Mouse (Mus musculus) limb, embryonic 15.5 days (tissue): ENCODE results near the gene Ubxn4. TPM values are rescaled to one million over a fixed set of nuclear protein-coding genes. Genes with fewer than 3 reads are reported as not detected.
"Not testable (repeated sequence)": the region's sequence is repeated elsewhere in the genome, so short reads cannot be mapped to it uniquely, and the experiment has no call there.

Experiments used
- ATAC-seq: fragments of 200-750 bp; cut with Nextera tagmentation; 2 replicates; pipeline ENCODE4 v1.8.0; 2017; ENCODE audit warnings: low read depth, moderate TSS enrichment; ENCODE audit not compliant: insufficient number of reproducible peaks, low FRiP score, low TSS enrichment
- H3K27ac ChIP-seq: fragments of 300-500 bp; sonication (generic); 2 replicates; pipeline ENCODE4 v1.5.1; 2015; ENCODE audit warnings: moderate library complexity, mild to moderate bottlenecking, inconsistent platforms
- H3K27me3 ChIP-seq: fragments of 300-500 bp; sonication (generic); 2 replicates; pipeline ENCODE4 v1.6.1; 2015; ENCODE audit warnings: inconsistent platforms
- H3K36me3 ChIP-seq: fragments of 300-500 bp; sonication (generic); 2 replicates; pipeline ENCODE4 v1.6.1; 2015; ENCODE audit warnings: inconsistent platforms
- H3K4me1 ChIP-seq: fragments of 300-500 bp; sonication (generic); 2 replicates; pipeline ENCODE4 v1.6.1; 2015; ENCODE audit warnings: inconsistent platforms
- H3K4me2 ChIP-seq: fragments of 300-500 bp; sonication (generic); 2 replicates; pipeline ENCODE4 v1.6.1; 2015; ENCODE audit warnings: mild to moderate bottlenecking, inconsistent platforms
- H3K4me3 ChIP-seq: fragments of 300-500 bp; sonication (generic); 2 replicates; pipeline ENCODE4 v1.5.1; 2015; ENCODE audit warnings: mild to moderate bottlenecking, inconsistent platforms
- H3K9ac ChIP-seq: fragments of 300-500 bp; sonication (generic); 2 replicates; pipeline ENCODE4 v1.6.1; 2015; ENCODE audit warnings: inconsistent platforms
- H3K9me3 ChIP-seq: fragments of 300-500 bp; sonication (generic); 2 replicates; pipeline ENCODE4 v1.6.1; 2016; ENCODE audit warnings: inconsistent platforms
- WGBS: fragments of 180-500 bp; shearing (Covaris S2); methylation state at CpG from one replicate; pipeline ENCODE4 v1.1.7; 2015; 5-methylcytosine and 5-hydroxymethylcytosine counted together
- polyA plus RNA-seq: library from polyadenylated mRNA; unstranded; fragments of >200 nt; fragmentation: Nextera tagmentation; extraction: Ambion mirVana; gene quantifications from 2 replicates; pipeline ENCODE4 v1.2.1, GENCODE M21; 2015

Gene Ubxn4
- polyA plus RNA-seq: 79.4 and 83.2 TPM in 2 replicates

GRCm38 (mm10) chr1:128243627-128243995 is at the start of gene Ubxn4:
Gene Ubxn4 (plus strand): TSS chr1:128243964.
- ATAC-seq: peak; percentile 3; the same call in 1 of the 2 replicates
- Histone ChIP-seq H3K9ac (peak within 1 kb of the TSS; percentile 82), H3K4me1 (0 out of 2 replicates have a peak, but pooled peaks cover 3% of the 10 kb centered on the region), H3K27me3 (no peaks in the 10 kb centered on the region), H3K4me3 (peak within 1 kb of the TSS; percentile 79), H3K4me2 (peak within 1 kb of the TSS; percentile 73), H3K36me3 (no peaks in the 10 kb centered on the region; the same call in 1 of the 2 replicates), H3K9me3 (no peaks in the 10 kb centered on the region), H3K27ac (peak within 1 kb of the TSS; percentile 87)
- 7% methylated on average over 10 of the region's 10 CpGs for WGBS

DNA sequence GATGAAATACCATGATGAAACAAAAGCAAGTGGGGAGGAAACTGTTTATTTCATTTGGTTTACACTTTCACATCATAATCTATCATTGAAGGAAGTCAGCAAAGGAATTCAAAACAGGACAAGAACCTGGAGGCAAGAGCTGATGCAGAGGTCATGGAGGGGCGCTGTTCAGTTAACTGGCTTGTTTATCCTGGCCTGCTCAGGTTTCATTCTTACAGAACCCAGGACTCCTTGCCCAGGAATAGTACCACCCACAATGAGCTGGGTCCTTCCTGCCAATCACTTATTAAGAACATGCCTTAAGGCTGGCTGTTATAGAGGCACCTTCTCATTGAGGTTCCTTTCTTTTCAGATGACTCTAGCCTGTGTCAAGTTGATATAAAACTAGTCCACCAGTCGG is 49.8 kb upstream of the Ubxn4 start:
- Histone ChIP-seq H3K4me1 (no peaks in the 10 kb centered on the region), H3K4me2 (no peak overlapping the region), H3K36me3 (peaks cover 33% of the 10 kb centered on the region), H3K9me3 (no peaks in the 10 kb centered on the region), H3K4me3 (no peak overlapping the region), H3K27ac (no peak overlapping the region), H3K27me3 (no peaks in the 10 kb centered on the region), H3K9ac (no peak overlapping the region)
- ATAC-seq: no peak
- 46% methylated on average over 2 of the region's 2 CpGs for WGBS

GRCm38 (mm10) chr1:128197353-128197752 is 46.4 kb upstream of the Ubxn4 start:
- peaks cover 39% of the 10 kb centered on the region for H3K36me3 ChIP-seq
- no peaks in the 10 kb centered on the region for H3K9me3 ChIP-seq
- H3K4me2 ChIP-seq: no peak overlapping the region
- no peak for ATAC-seq
- no peaks in the 10 kb centered on the region for H3K4me1 ChIP-seq
- H3K27me3 ChIP-seq: no peaks in the 10 kb centered on the region
- H3K9ac ChIP-seq: no peak overlapping the region
- 90% methylated on average over 1 of the region's 1 CpGs for WGBS
- no peak overlapping the region for H3K27ac ChIP-seq
- no peak overlapping the region for H3K4me3 ChIP-seq

GRCm38 (mm10) chr1:128213261-128213660 is 30.5 kb upstream of the Ubxn4 start:
- Histone ChIP-seq H3K9me3 (no peaks in the 10 kb centered on the region), H3K27me3 (no peaks in the 10 kb centered on the region), H3K9ac (no peak overlapping the region), H3K4me3 (no peak overlapping the region), H3K4me1 (no peaks in the 10 kb centered on the region), H3K27ac (no peak overlapping the region), H3K4me2 (no peak overlapping the region), H3K36me3 (peaks cover 40% of the 10 kb centered on the region)
- ATAC-seq: no peak
- 56% methylated on average over 5 of the region's 5 CpGs for WGBS

GRCm38 (mm10) chr1:128221886-128222285 is 21.9 kb upstream of the Ubxn4 start:
- peaks cover 39% of the 10 kb centered on the region for H3K36me3 ChIP-seq
- ATAC-seq: no peak

GRCm38 (mm10) chr1:128223304-128223703 is 20.5 kb upstream of the Ubxn4 start:
- WGBS: 71% methylated on average over 1 of the region's 1 CpGs
- no peak overlapping the region for H3K4me3 ChIP-seq
- H3K4me1 ChIP-seq: no peaks in the 10 kb centered on the region
- H3K4me2 ChIP-seq: no peak overlapping the region
- no peak for ATAC-seq
- H3K36me3 ChIP-seq: peaks cover 36% of the 10 kb centered on the region
- no peak overlapping the region for H3K9ac ChIP-seq
- H3K27me3 ChIP-seq: no peaks in the 10 kb centered on the region
- H3K9me3 ChIP-seq: no peaks in the 10 kb centered on the region
- H3K27ac ChIP-seq: no peak overlapping the region

More at GRCm38 (mm10) chr1:128221886-128222285, 21.9 kb upstream of the Ubxn4 start:
- H3K4me2 ChIP-seq: no peak overlapping the region
- WGBS: 94% methylated on average over 2 of the region's 2 CpGs
- H3K9ac ChIP-seq: no peak overlapping the region
- H3K27ac ChIP-seq: no peak overlapping the region
- no peaks in the 10 kb centered on the region for H3K27me3 ChIP-seq
- H3K9me3 ChIP-seq: no peaks in the 10 kb centered on the region
- no peak overlapping the region for H3K4me3 ChIP-seq
- no peaks in the 10 kb centered on the region for H3K4me1 ChIP-seq

DNA sequence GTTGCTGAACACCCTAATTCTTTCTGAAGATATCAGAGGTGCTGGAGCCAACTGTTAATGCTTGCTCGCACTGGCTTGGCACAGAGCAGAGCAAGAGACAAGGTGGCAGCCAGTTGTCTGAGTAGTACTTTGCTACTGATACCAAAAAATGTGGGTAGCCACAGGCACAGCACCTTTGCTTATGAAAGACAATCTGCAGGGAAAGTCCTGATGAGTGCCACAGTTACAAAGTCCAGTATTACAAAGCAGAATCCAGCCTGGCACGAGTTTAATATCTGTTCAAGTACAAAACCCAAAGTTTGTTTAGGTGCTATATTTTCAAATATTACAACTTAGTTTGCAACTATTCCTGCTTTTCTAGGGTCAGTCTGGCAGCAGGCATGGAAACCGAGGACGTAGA is 8.6 kb upstream of the Ubxn4 start:
- H3K36me3 ChIP-seq: peaks cover 47% of the 10 kb centered on the region
- 94% methylated on average over 4 of the region's 4 CpGs for WGBS
- no peaks in the 10 kb centered on the region for H3K9me3 ChIP-seq

DNA sequence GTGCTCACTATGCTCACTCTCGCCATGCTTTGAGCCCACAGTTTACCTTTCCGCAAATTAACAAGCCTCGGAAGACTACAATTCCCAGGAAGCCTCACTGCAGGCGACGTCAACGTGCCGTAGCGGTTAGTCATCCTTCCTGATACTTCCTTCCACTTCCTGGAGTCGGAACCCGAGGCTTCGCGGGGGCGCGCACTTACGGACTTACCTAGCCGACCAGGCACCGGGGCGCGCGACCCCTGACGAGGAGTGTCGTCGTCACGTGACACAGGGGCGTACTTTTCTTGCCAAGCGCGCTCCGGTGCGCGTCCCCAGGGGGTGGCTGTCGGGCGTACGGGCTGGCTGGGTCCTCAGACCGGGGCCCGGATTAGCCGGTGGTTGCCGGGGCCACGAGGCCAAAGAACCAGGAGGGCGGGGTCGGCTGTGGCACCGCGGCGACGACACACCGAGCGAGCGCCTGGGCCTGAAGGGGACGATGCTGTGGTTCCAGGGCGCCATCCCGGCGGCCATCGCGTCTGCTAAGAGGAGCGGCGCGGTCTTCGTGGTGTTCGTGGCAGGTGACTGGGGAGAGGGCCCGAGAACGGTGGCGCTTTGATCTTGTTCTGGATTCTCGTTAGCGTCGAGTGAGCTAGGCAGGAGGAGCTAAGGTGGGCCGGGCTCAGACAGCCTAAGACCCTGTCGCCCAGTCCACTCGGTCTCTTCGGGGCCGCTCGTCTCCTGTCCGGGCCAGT is 397 bp downstream of the Ubxn4 start:
- Histone ChIP-seq H3K36me3 (no peaks in the 10 kb centered on the region; the same call in 1 of the 2 replicates), H3K27me3 (no peaks in the 10 kb centered on the region), H3K9me3 (no peaks in the 10 kb centered on the region), H3K4me1 (0 out of 2 replicates have a peak, but pooled peaks cover 3% of the 10 kb centered on the region), H3K4me2 (peak overlapping the region; percentile 73), H3K9ac (peak overlapping the region; percentile 82), H3K4me3 (peak overlapping the region; percentile 79), H3K27ac (peak overlapping the region; percentile 87)
- WGBS: under 1% methylated on average over 71 of the region's 71 CpGs
- peak; percentile 89 for ATAC-seq

More for the DNA sequence above, 8.6 kb upstream of the Ubxn4 start:
- no peak for ATAC-seq
- no peak overlapping the region for H3K9ac ChIP-seq
- no peak overlapping the region for H3K4me2 ChIP-seq
- H3K27me3 ChIP-seq: no peaks in the 10 kb centered on the region
- H3K4me1 ChIP-seq: no peaks in the 10 kb centered on the region
- no peak overlapping the region for H3K27ac ChIP-seq
- H3K4me3 ChIP-seq: no peak overlapping the region

DNA sequence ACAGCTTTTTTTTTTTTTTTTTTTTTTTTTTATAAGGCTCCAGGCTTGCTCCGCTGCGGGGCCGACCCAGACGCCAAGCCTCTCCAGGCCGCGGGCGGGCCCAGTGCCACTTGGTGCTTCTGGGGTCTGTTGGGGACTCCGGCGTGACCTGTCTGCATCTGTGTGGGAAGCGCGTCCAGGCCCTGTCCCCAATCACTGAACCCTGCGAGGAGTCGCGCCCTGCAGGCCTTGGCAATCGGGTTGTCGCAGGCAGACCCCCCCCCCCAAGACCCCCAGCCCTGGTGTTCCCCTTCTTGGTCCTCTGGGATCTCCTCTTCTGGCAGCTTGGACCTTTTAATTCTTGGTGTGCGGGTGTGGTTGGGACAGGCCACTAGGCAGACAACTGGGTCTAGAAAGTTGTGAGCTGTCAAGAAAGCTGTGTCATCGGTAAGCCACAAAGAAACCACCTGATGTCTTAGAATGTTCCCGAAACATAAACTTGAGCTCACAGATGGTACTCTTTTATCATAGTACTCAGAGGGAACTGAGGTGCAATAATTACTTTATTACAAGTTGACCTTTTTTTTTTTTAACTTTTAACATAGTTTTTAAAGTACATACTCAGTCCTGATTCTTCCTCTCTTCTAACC is 1.1 kb downstream of the Ubxn4 start:
- peak overlapping the region; percentile 82 for H3K9ac ChIP-seq
- peaks cover 4% of the 10 kb centered on the region; the same call in 1 of the 2 replicates for H3K36me3 ChIP-seq
- 0 out of 2 replicates have a peak, but pooled peaks cover 3% of the 10 kb centered on the region for H3K4me1 ChIP-seq
- peak overlapping the region; percentile 73 for H3K4me2 ChIP-seq
- ATAC-seq: peak; percentile 32; the same call in 1 of the 2 replicates
- H3K27ac ChIP-seq: peak overlapping the region; percentile 87
- H3K9me3 ChIP-seq: no peaks in the 10 kb centered on the region
- peak overlapping the region; percentile 79 for H3K4me3 ChIP-seq
- WGBS: 1% methylated on average over 19 of the region's 19 CpGs
- H3K27me3 ChIP-seq: no peaks in the 10 kb centered on the region

GRCm38 (mm10) chr1:128267061-128267460 is 23.3 kb downstream of the Ubxn4 start:
- 80% methylated on average over 7 of the region's 7 CpGs for WGBS
- H3K36me3 ChIP-seq: peaks cover 72% of the 10 kb centered on the region

DNA sequence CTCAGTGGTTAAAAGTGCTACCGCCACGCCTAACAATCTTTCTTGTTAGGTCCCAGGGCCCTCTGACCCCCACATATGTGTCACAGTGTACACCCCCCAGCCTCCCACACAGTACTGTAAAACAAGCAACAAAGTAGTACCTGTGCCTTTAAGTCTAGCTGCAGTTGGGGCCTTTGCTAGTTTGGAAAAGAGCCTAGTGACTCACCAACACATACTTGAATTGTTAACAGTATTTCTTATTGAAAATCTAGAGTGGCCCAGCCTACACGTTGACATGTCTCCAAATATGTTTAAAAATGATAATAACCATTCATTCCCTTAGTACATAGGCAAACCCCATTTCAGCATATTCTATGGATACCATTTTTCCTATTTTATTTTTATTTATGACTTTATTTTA is 27.0 kb downstream of the Ubxn4 start:
- Histone ChIP-seq H3K9me3 (no peaks in the 10 kb centered on the region), H3K4me2 (no peak overlapping the region), H3K4me1 (no peaks in the 10 kb centered on the region), H3K27me3 (no peaks in the 10 kb centered on the region), H3K4me3 (no peak overlapping the region), H3K27ac (no peak overlapping the region), H3K36me3 (peaks cover 80% of the 10 kb centered on the region), H3K9ac (no peak overlapping the region)
- 92% methylated on average over 3 of the region's 3 CpGs for WGBS
- ATAC-seq: no peak

More at GRCm38 (mm10) chr1:128267061-128267460, 23.3 kb downstream of the Ubxn4 start:
- not testable (repeated sequence) for H3K9me3 ChIP-seq, H3K4me2 ChIP-seq, H3K27me3 ChIP-seq, H3K4me1 ChIP-seq, H3K9ac ChIP-seq, H3K27ac ChIP-seq, ATAC-seq, H3K4me3 ChIP-seq

DNA sequence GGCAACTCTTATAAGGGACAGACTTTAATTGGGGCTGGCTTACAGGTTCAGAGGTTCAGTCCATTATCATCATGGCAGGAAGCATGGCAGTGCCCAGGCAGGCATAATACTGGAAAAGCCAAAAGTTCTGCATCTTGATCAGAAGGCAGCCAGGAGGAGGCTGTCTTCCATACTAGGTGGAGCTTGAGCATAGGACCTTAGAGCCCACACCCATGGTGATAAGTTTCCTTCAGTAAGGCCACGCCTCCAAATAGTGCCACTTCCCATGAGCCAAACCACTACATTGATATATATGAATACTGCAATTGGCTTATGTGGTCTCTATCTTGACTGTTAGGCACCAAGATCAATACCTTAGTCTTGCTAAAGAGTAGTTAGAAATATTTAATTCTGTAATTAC is 32.1 kb downstream of the Ubxn4 start:
- WGBS: 84% methylated on average over 1 of the region's 1 CpGs
- Histone ChIP-seq H3K27me3 (no peaks in the 10 kb centered on the region), H3K27ac (no peak overlapping the region), H3K9ac (no peak overlapping the region), H3K4me2 (no peak overlapping the region), H3K4me3 (no peak overlapping the region), H3K36me3 (peaks cover 82% of the 10 kb centered on the region), H3K4me1 (no peaks in the 10 kb centered on the region), H3K9me3 (no peaks in the 10 kb centered on the region)
- ATAC-seq: no peak
